Mouse (Mus musculus) embryonic fibroblast, embryonic 13.5 days (primary cell): ENCODE data around the gene Pbx1. TPM values are rescaled to one million over a fixed set of nuclear protein-coding genes. Genes with fewer than 3 reads are reported as not detected.

ENCODE experiments used
- H3K27ac ChIP-seq: 2 replicates; pipeline ENCODE4 v1.5.1; 2012; ENCODE audit warnings: low read length, control low read depth, inconsistent platforms; ENCODE audit not compliant: insufficient read depth
- H3K4me1 ChIP-seq: 2 replicates; pipeline ENCODE4 v1.6.1; 2011; ENCODE audit warnings: low read length; ENCODE audit not compliant: control insufficient read depth, insufficient read depth
- H3K4me3 ChIP-seq: 2 replicates; pipeline ENCODE4 v1.5.1; 2011; ENCODE audit warnings: mild to moderate bottlenecking, control low read depth, low read length; ENCODE audit not compliant: insufficient read depth
- CTCF ChIP-seq: IDR thresholded peaks from 2 replicates; pipeline ENCODE4 v1.5.1; 2011; ENCODE audit warnings: mild to moderate bottlenecking, control low read depth, low read length, moderate library complexity, borderline replicate concordance; ENCODE audit not compliant: insufficient read depth
- POLR2A ChIP-seq: IDR thresholded peaks from 2 replicates; pipeline ENCODE4 v1.6.1; 2011; ENCODE audit warnings: low read depth, mild to moderate bottlenecking, control low read depth, low read length, moderate library complexity
- polyA plus RNA-seq: library from polyadenylated mRNA; stranded (reverse); fragments of >200 nt; gene quantifications from 2 replicates; pipeline ENCODE4 v1.2.4, GENCODE M21; 2011; ENCODE audit warnings: low read depth; ENCODE audit not compliant: missing spikeins, insufficient read length

The Pbx1 gene
- polyA plus RNA-seq, 1 experiment = 117 TPM

GRCm38 (mm10) chr1:168407958-168408357 is 24.1 kb downstream of the Pbx1 start:
- H3K4me3 ChIP-seq = no peak overlapping the region
- no peak overlapping the region for H3K27ac ChIP-seq
- TF ChIP-seq POLR2A = no peak
- no peak for TF ChIP-seq CTCF
- H3K4me1 ChIP-seq = peaks cover 9% of the 10 kb centered on the region

GRCm38 (mm10) chr1:168406291-168406675 is 25.8 kb downstream of the Pbx1 start:
- Histone ChIP-seq H3K4me3 (no peak overlapping the region), H3K4me1 (peaks cover 13% of the 10 kb centered on the region), H3K27ac (no peak overlapping the region)
- no peak for TF ChIP-seq CTCF
- no peak for TF ChIP-seq POLR2A

GRCm38 (mm10) chr1:168405645-168406290 is 26.3 kb downstream of the Pbx1 start:
- TF ChIP-seq POLR2A (no peak), CTCF (no peak)
- Histone ChIP-seq H3K4me1 (peaks cover 12% of the 10 kb centered on the region), H3K27ac (no peak overlapping the region), H3K4me3 (no peak overlapping the region)

- TF ChIP-seq POLR2A = no peak
- no peak for TF ChIP-seq CTCF
- Histone ChIP-seq H3K4me3 (no peak overlapping the region), H3K27ac (no peak overlapping the region), H3K4me1 (peaks cover 10% of the 10 kb centered on the region)
Observed at GRCm38 (mm10) chr1:168403529-168403928, 28.5 kb downstream of the Pbx1 start.

- no peak for TF ChIP-seq CTCF
- no peak overlapping the region for H3K4me3 ChIP-seq
- peak overlapping the region; percentile 63; the same call in 1 of the 2 replicates for H3K27ac ChIP-seq
- H3K4me1 ChIP-seq = peaks cover 10% of the 10 kb centered on the region
Observed at GRCm38 (mm10) chr1:168402683-168403082, 29.4 kb downstream of the Pbx1 start.

- peaks cover 28% of the 10 kb centered on the region for H3K4me1 ChIP-seq
- H3K4me3 ChIP-seq = no peak overlapping the region
- TF ChIP-seq CTCF = no peak
- TF ChIP-seq POLR2A = no peak
- no peak overlapping the region for H3K27ac ChIP-seq
Observed at GRCm38 (mm10) chr1:168395523-168396159, 36.4 kb downstream of the Pbx1 start.

- Histone ChIP-seq H3K4me1 (peaks cover 30% of the 10 kb centered on the region), H3K4me3 (no peak overlapping the region), H3K27ac (no peak overlapping the region)
- TF ChIP-seq POLR2A = no peak
- no peak for TF ChIP-seq CTCF
Observed at GRCm38 (mm10) chr1:168394535-168394934, 37.5 kb downstream of the Pbx1 start.

- H3K27ac ChIP-seq = peak overlapping the region; percentile 99
- no peak overlapping the region for H3K4me3 ChIP-seq
- TF ChIP-seq POLR2A (no peak), CTCF (no peak)
- peaks cover 32% of the 10 kb centered on the region for H3K4me1 ChIP-seq
Observed at GRCm38 (mm10) chr1:168393456-168393855, 38.6 kb downstream of the Pbx1 start.

- Histone ChIP-seq H3K4me1 (peaks cover 32% of the 10 kb centered on the region), H3K27ac (peak overlapping the region; percentile 99), H3K4me3 (peak overlapping the region; percentile 32)
- TF ChIP-seq POLR2A = no peak
- TF ChIP-seq CTCF = no peak
Observed at GRCm38 (mm10) chr1:168392500-168392853, 39.6 kb downstream of the Pbx1 start.
